Mouse (Mus musculus) testis, adult 2 months (tissue): ENCODE measurements at regions not wholly inside any gene's neighbourhood (a gene's known extent, or its start where the extent isn't known, plus 50 kb on each side); places are given as distances from the start of the nearest gene placed in this dataset.

Experiments used
- H3K27ac ChIP-seq: fragments of 200-500 bp; 2 replicates; pipeline ENCODE4 v1.5.1; 2012; ENCODE audit warnings: low read depth, low read length; ENCODE audit not compliant: control insufficient read depth, insufficient read depth
- H3K27me3 ChIP-seq: fragments of 200-500 bp; 2 replicates; pipeline ENCODE4 v1.6.1; 2012; ENCODE audit warnings: mild to moderate bottlenecking, low read length, moderate library complexity; ENCODE audit not compliant: control insufficient read depth, insufficient read depth
- H3K36me3 ChIP-seq: fragments of 200-500 bp; 2 replicates; pipeline ENCODE4 v1.6.1; 2012; ENCODE audit warnings: mild to moderate bottlenecking, low read length; ENCODE audit not compliant: control insufficient read depth, insufficient read depth
- H3K4me1 ChIP-seq: fragments of 200-500 bp; 2 replicates; pipeline ENCODE4 v1.6.1; 2012; ENCODE audit warnings: low read length; ENCODE audit not compliant: control insufficient read depth, insufficient read depth
- H3K4me3 ChIP-seq: fragments of 200-500 bp; 2 replicates; pipeline ENCODE4 v1.5.1; 2012; ENCODE audit warnings: low read depth, mild to moderate bottlenecking, low read length, moderate library complexity, mixed read lengths; ENCODE audit not compliant: control insufficient read depth
- CTCF ChIP-seq: fragments of 200-500 bp; IDR thresholded peaks from 2 replicates; pipeline ENCODE4 v1.5.1; 2012; ENCODE audit warnings: low read depth, mild to moderate bottlenecking, inconsistent platforms, low read length, moderate library complexity; ENCODE audit not compliant: control insufficient read depth, insufficient read depth, insufficient replicate concordance
- POLR2A ChIP-seq: fragments of 200-500 bp; IDR thresholded peaks from 2 replicates; pipeline ENCODE4 v1.6.1; 2012; ENCODE audit warnings: low read depth, mild to moderate bottlenecking, inconsistent platforms, low read length, moderate library complexity; ENCODE audit not compliant: control insufficient read depth

GRCm38 (mm10) chr10:119074887-119075286, 165.0 kb downstream of the Cand1 start:
- H3K4me3 ChIP-seq = no peak overlapping the region
- H3K4me1 ChIP-seq = no peaks in the 10 kb centered on the region
- H3K27me3 ChIP-seq = no peaks in the 10 kb centered on the region
- no peak overlapping the region for H3K27ac ChIP-seq
- no peaks in the 10 kb centered on the region for H3K36me3 ChIP-seq
- no peak for TF ChIP-seq POLR2A

GRCm38 (mm10) chr10:119073991-119074390, 165.9 kb downstream of the Cand1 start:
- TF ChIP-seq POLR2A (no peak), CTCF (no peak)
- H3K27me3 ChIP-seq = no peaks in the 10 kb centered on the region

GRCm38 (mm10) chr10:119069410-119069809, 170.4 kb downstream of the Cand1 start:
- no peaks in the 10 kb centered on the region for H3K27me3 ChIP-seq
- H3K4me1 ChIP-seq = peaks cover 6% of the 10 kb centered on the region
- no peak overlapping the region for H3K27ac ChIP-seq
- no peaks in the 10 kb centered on the region for H3K36me3 ChIP-seq
- H3K4me3 ChIP-seq = no peak overlapping the region
- TF ChIP-seq POLR2A = no peak
- TF ChIP-seq CTCF = no peak

More at GRCm38 (mm10) chr10:119073991-119074390, 165.9 kb downstream of the Cand1 start:
- Histone ChIP-seq H3K27ac (no peak overlapping the region), H3K4me3 (no peak overlapping the region), H3K36me3 (no peaks in the 10 kb centered on the region), H3K4me1 (no peaks in the 10 kb centered on the region)

GRCm38 (mm10) chr10:119067838-119068237, 172.0 kb downstream of the Cand1 start:
- TF ChIP-seq POLR2A (no peak), CTCF (peak; percentile 27; the same call in 1 of the 2 replicates)
- Histone ChIP-seq H3K4me1 (peaks cover 9% of the 10 kb centered on the region), H3K27ac (no peak overlapping the region), H3K36me3 (no peaks in the 10 kb centered on the region), H3K4me3 (no peak overlapping the region), H3K27me3 (no peaks in the 10 kb centered on the region)

- Histone ChIP-seq H3K27ac (no peak overlapping the region), H3K27me3 (no peaks in the 10 kb centered on the region), H3K4me1 (peaks cover 11% of the 10 kb centered on the region), H3K36me3 (no peaks in the 10 kb centered on the region), H3K4me3 (no peak overlapping the region)
- no peak for TF ChIP-seq POLR2A
These were observed 172.5 kb downstream of the Cand1 start for GRCm38 (mm10) chr10:119067366-119067765.

- peaks cover 13% of the 10 kb centered on the region for H3K4me1 ChIP-seq
- H3K27me3 ChIP-seq = no peaks in the 10 kb centered on the region
- no peak overlapping the region for H3K4me3 ChIP-seq
- H3K36me3 ChIP-seq = no peaks in the 10 kb centered on the region
- no peak overlapping the region for H3K27ac ChIP-seq
- TF ChIP-seq CTCF (peak; percentile 71; the same call in 1 of the 2 replicates), POLR2A (no peak)
These were observed 173.9 kb downstream of the Cand1 start for GRCm38 (mm10) chr10:119065974-119066373.

- Histone ChIP-seq H3K4me3 (no peak overlapping the region; the same call in 1 of the 2 replicates), H3K4me1 (peaks cover 13% of the 10 kb centered on the region), H3K27ac (peak overlapping the region; percentile 5; the same call in 1 of the 2 replicates), H3K27me3 (no peaks in the 10 kb centered on the region), H3K36me3 (no peaks in the 10 kb centered on the region)
- no peak for TF ChIP-seq CTCF
These were observed 174.6 kb downstream of the Cand1 start for GRCm38 (mm10) chr10:119065133-119065817.

- no peaks in the 10 kb centered on the region for H3K36me3 ChIP-seq
- no peak for TF ChIP-seq POLR2A
- H3K27me3 ChIP-seq = no peaks in the 10 kb centered on the region
- H3K27ac ChIP-seq = no peak overlapping the region
- H3K4me3 ChIP-seq = no peak overlapping the region
- H3K4me1 ChIP-seq = peaks cover 13% of the 10 kb centered on the region
These were observed 175.6 kb downstream of the Cand1 start for GRCm38 (mm10) chr10:119064218-119064617.
